Mouse (Mus musculus) hindbrain, embryonic 14.5 days (tissue): Measurements from ENCODE around the gene Trp53rkb. TPM values are rescaled to one million over a fixed set of nuclear protein-coding genes. Genes with fewer than 3 reads are reported as not detected.

Source experiments
- ATAC-seq: fragments of 200-750 bp; cut with Nextera tagmentation; 2 replicates; pipeline ENCODE4 v1.8.0; 2017; ENCODE audit warnings: moderate number of reproducible peaks, mild to moderate bottlenecking, moderate TSS enrichment, moderate library complexity; ENCODE audit not compliant: low FRiP score
- DNase-seq: peaks from one replicate; pipeline ENCODE4 v3.0.0-alpha.2; 2015; ENCODE audit warnings: low spot score
- H3K27ac ChIP-seq: fragments of 300-500 bp; sonication (generic); 2 replicates; pipeline ENCODE4 v1.5.1; 2014; ENCODE audit warnings: mild to moderate bottlenecking, moderate library complexity
- H3K27me3 ChIP-seq: fragments of 300-500 bp; sonication (generic); 2 replicates; pipeline ENCODE4 v1.6.1; 2014; ENCODE audit warnings: mild to moderate bottlenecking, low read length, mixed read lengths; ENCODE audit not compliant: control insufficient read depth, insufficient read depth
- H3K36me3 ChIP-seq: fragments of 300-500 bp; sonication (generic); replicated peaks from 2 replicates; pipeline ENCODE4 v1.6.1; 2014; ENCODE audit not compliant: control insufficient read depth, insufficient read depth
- H3K4me1 ChIP-seq: fragments of 300-500 bp; sonication (generic); replicated peaks from 2 replicates; pipeline ENCODE4 v1.6.1; 2014; ENCODE audit warnings: antibody characterized with exemption, low read length, mixed read lengths; ENCODE audit not compliant: control insufficient read depth, insufficient read depth
- H3K4me2 ChIP-seq: fragments of 300-500 bp; sonication (generic); replicated peaks from 2 replicates; pipeline ENCODE4 v1.6.1; 2014; ENCODE audit warnings: mild to moderate bottlenecking, moderate library complexity
- H3K4me3 ChIP-seq: fragments of 300-500 bp; sonication (generic); replicated peaks from 2 replicates; pipeline ENCODE4 v1.5.1; 2014; ENCODE audit warnings: mild to moderate bottlenecking, low read length
- H3K9ac ChIP-seq: fragments of 300-500 bp; sonication (generic); 2 replicates; pipeline ENCODE4 v1.6.1; 2014
- H3K9me3 ChIP-seq: fragments of 300-500 bp; sonication (generic); 2 replicates; pipeline ENCODE4 v1.6.1; 2016; ENCODE audit warnings: low read length; ENCODE audit not compliant: control insufficient read depth
- WGBS: fragments of 180-500 bp; shearing (Covaris S2); extraction: QIAGEN DNeasy Blood & Tissue Kit; methylation state at CpG from one replicate; pipeline ENCODE4 v1.1.7; 2014; 5-methylcytosine and 5-hydroxymethylcytosine counted together
- polyA plus RNA-seq: library from polyadenylated mRNA; unstranded; fragments of >200 nt; fragmentation: Nextera tagmentation; extraction: Ambion mirVana; gene quantifications from 2 replicates; pipeline ENCODE4 v1.2.1, GENCODE M21; 2014

Trp53rkb gene
- polyA plus RNA-seq, 1 experiment from 2014 or later, result 9.7 TPM

- peaks cover 3% of the 10 kb centered on the region; the same call in 1 of the 2 replicates for H3K4me1 ChIP-seq
- H3K4me3 ChIP-seq, result no peak overlapping the region
- no peak overlapping the region for H3K27ac ChIP-seq
- no peaks in the 10 kb centered on the region for H3K36me3 ChIP-seq
- no peaks in the 10 kb centered on the region for H3K27me3 ChIP-seq
- DNase-seq, result no peak
- no peak for ATAC-seq
- no peak overlapping the region for H3K9ac ChIP-seq
- H3K4me2 ChIP-seq, result no peak overlapping the region
- H3K9me3 ChIP-seq, result no peaks in the 10 kb centered on the region
- 5% methylated on average over 5 of the region's 5 CpGs for WGBS
Measured at GRCm38 (mm10) chr2:166764051-166764450, 28.3 kb upstream of the Trp53rkb start.

GRCm38 (mm10) chr2:166767591-166767990 is 24.7 kb upstream of the Trp53rkb start:
- ATAC-seq, result no peak
- Histone ChIP-seq H3K9ac (no peak overlapping the region), H3K4me3 (no peak overlapping the region), H3K4me2 (no peak overlapping the region), H3K9me3 (no peaks in the 10 kb centered on the region), H3K27ac (no peak overlapping the region), H3K4me1 (peaks cover 3% of the 10 kb centered on the region; the same call in 1 of the 2 replicates), H3K36me3 (no peaks in the 10 kb centered on the region), H3K27me3 (no peaks in the 10 kb centered on the region)
- WGBS, result 78% methylated on average over 9 of the region's 9 CpGs
- no peak for DNase-seq

GRCm38 (mm10) chr2:166771396-166771795 is 20.9 kb upstream of the Trp53rkb start:
- WGBS, result 77% methylated on average over 11 of the region's 11 CpGs
- Histone ChIP-seq H3K36me3 (no peaks in the 10 kb centered on the region), H3K9ac (no peak overlapping the region), H3K4me3 (no peak overlapping the region), H3K27me3 (no peaks in the 10 kb centered on the region), H3K4me2 (no peak overlapping the region), H3K4me1 (no peaks in the 10 kb centered on the region), H3K27ac (no peak overlapping the region), H3K9me3 (no peaks in the 10 kb centered on the region)
- ATAC-seq (no peak), DNase-seq (no peak)

- Histone ChIP-seq H3K27ac (no peak overlapping the region), H3K9ac (no peak overlapping the region), H3K27me3 (no peaks in the 10 kb centered on the region), H3K4me2 (no peak overlapping the region), H3K36me3 (no peaks in the 10 kb centered on the region), H3K9me3 (no peaks in the 10 kb centered on the region), H3K4me3 (no peak overlapping the region), H3K4me1 (no peaks in the 10 kb centered on the region)
- no peak for DNase-seq
- no peak for ATAC-seq
- WGBS, result 74% methylated on average over 10 of the region's 10 CpGs
Measured at GRCm38 (mm10) chr2:166773587-166773986, 18.7 kb upstream of the Trp53rkb start.

- no peak for ATAC-seq
- no peak overlapping the region for H3K27ac ChIP-seq
- WGBS, result 79% methylated on average over 10 of the region's 10 CpGs
Measured at GRCm38 (mm10) chr2:166774275-166774674, 18.1 kb upstream of the Trp53rkb start.

GRCm38 (mm10) chr2:166775357-166775893 is 16.9 kb upstream of the Trp53rkb start:
- H3K4me1 ChIP-seq, result no peaks in the 10 kb centered on the region
- no peak for DNase-seq
- H3K27ac ChIP-seq, result no peak overlapping the region
- H3K27me3 ChIP-seq, result no peaks in the 10 kb centered on the region
- H3K9me3 ChIP-seq, result no peaks in the 10 kb centered on the region
- WGBS, result 65% methylated on average over 11 of the region's 11 CpGs
- H3K36me3 ChIP-seq, result no peaks in the 10 kb centered on the region
- no peak overlapping the region for H3K4me3 ChIP-seq
- no peak overlapping the region for H3K9ac ChIP-seq
- H3K4me2 ChIP-seq, result no peak overlapping the region
- no peak for ATAC-seq

More at GRCm38 (mm10) chr2:166774275-166774674, 18.1 kb upstream of the Trp53rkb start:
- no peak overlapping the region for H3K9ac ChIP-seq
- H3K4me1 ChIP-seq, result no peaks in the 10 kb centered on the region
- no peak overlapping the region for H3K4me3 ChIP-seq
- no peaks in the 10 kb centered on the region for H3K27me3 ChIP-seq
- no peaks in the 10 kb centered on the region for H3K9me3 ChIP-seq
- H3K36me3 ChIP-seq, result no peaks in the 10 kb centered on the region
- no peak overlapping the region for H3K4me2 ChIP-seq
- DNase-seq, result no peak

- DNase-seq (no peak), ATAC-seq (no peak)
- Histone ChIP-seq H3K4me1 (no peaks in the 10 kb centered on the region), H3K9ac (no peak overlapping the region), H3K36me3 (no peaks in the 10 kb centered on the region), H3K4me2 (no peak overlapping the region), H3K27ac (no peak overlapping the region), H3K27me3 (no peaks in the 10 kb centered on the region), H3K9me3 (no peaks in the 10 kb centered on the region), H3K4me3 (no peak overlapping the region)
- 50% methylated on average over 1 of the region's 2 CpGs for whole genome bisulfite sequencing
Measured at GRCm38 (mm10) chr2:166776272-166776671, 16.1 kb upstream of the Trp53rkb start.

GRCm38 (mm10) chr2:166779956-166780355 is 12.4 kb upstream of the Trp53rkb start:
- Histone ChIP-seq H3K27me3 (no peaks in the 10 kb centered on the region), H3K4me1 (no peaks in the 10 kb centered on the region), H3K4me3 (no peak overlapping the region), H3K9ac (no peak overlapping the region), H3K27ac (no peak overlapping the region), H3K9me3 (no peaks in the 10 kb centered on the region), H3K36me3 (no peaks in the 10 kb centered on the region), H3K4me2 (no peak overlapping the region)
- DNase-seq (no peak), ATAC-seq (no peak)
- WGBS, result 59% methylated on average over 8 of the region's 8 CpGs

- Histone ChIP-seq H3K4me1 (peaks cover 9% of the 10 kb centered on the region), H3K4me3 (no peak overlapping the region), H3K9ac (no peak overlapping the region), H3K27me3 (no peaks in the 10 kb centered on the region), H3K27ac (no peak overlapping the region), H3K36me3 (no peaks in the 10 kb centered on the region), H3K4me2 (no peak overlapping the region), H3K9me3 (no peaks in the 10 kb centered on the region)
- DNase-seq, result peak; percentile 87
- peak; percentile 40; the same call in 1 of the 2 replicates for ATAC-seq
- 13% methylated on average over 9 of the region's 9 CpGs for WGBS
Measured at GRCm38 (mm10) chr2:166780980-166781578, 11.3 kb upstream of the Trp53rkb start.
